Mouse (Mus musculus): Measurements from ENCODE around the gene Gm10644. TPM values are rescaled to one million over a fixed set of nuclear protein-coding genes. Genes with fewer than 3 reads are reported as not detected.

The Gm10644 gene
- polyA plus RNA-seq, 1 experiment from 2014 or later, result 0.85 TPM

GRCm38 (mm10) chr8:83901566-83902485, 53.2 kb downstream of the Gm10644 start:
- H3K4me2 ChIP-seq (replicated peaks; ENCODE audit: low read depth, low read length), result peak overlapping the region; percentile 96
- peak overlapping the region; percentile 93 for H3K9ac ChIP-seq (replicated peaks; ENCODE audit: low read length)
- ATAC-seq (ENCODE audit: low FRiP score, low TSS enrichment), result no peak
- no peaks in the 10 kb centered on the region for H3K27me3 ChIP-seq (ENCODE audit: insufficient read depth, low read length)
- WGBS, result 13% methylated on average over 13 of the region's 14 CpGs
- peak overlapping the region; percentile 28; the same call in 1 of the 2 replicates for H3K27ac ChIP-seq (ENCODE audit: low read length)
- H3K4me3 ChIP-seq (ENCODE audit: low read length), result peak overlapping the region; percentile 94
- H3K4me1 ChIP-seq (ENCODE audit: insufficient read depth, low read length), result peaks cover 46% of the 10 kb centered on the region
- peaks cover 9% of the 10 kb centered on the region; the same call in 1 of the 2 replicates for H3K36me3 ChIP-seq (ENCODE audit: insufficient read depth, low read length)
- no peaks in the 10 kb centered on the region for H3K9me3 ChIP-seq (ENCODE audit: low read length)

- peak overlapping the region; percentile 96 for H3K4me2 ChIP-seq (replicated peaks; ENCODE audit: low read depth, low read length)
- H3K36me3 ChIP-seq (ENCODE audit: insufficient read depth, low read length), result peaks cover 5% of the 10 kb centered on the region; the same call in 1 of the 2 replicates
- no peaks in the 10 kb centered on the region for H3K9me3 ChIP-seq (ENCODE audit: low read length)
- H3K9ac ChIP-seq (replicated peaks; ENCODE audit: low read length), result peak overlapping the region; percentile 93
- H3K27me3 ChIP-seq (ENCODE audit: insufficient read depth, low read length), result no peaks in the 10 kb centered on the region
- H3K4me1 ChIP-seq (ENCODE audit: insufficient read depth, low read length), result peaks cover 46% of the 10 kb centered on the region
- WGBS, result under 1% methylated on average over 27 of the region's 40 CpGs
- peak overlapping the region; percentile 94 for H3K4me3 ChIP-seq (ENCODE audit: low read length)
- no peak for ATAC-seq (ENCODE audit: low FRiP score, low TSS enrichment)
- H3K27ac ChIP-seq (ENCODE audit: low read length), result peak overlapping the region; percentile 97
Observed at GRCm38 (mm10) chr8:83900957-83901270, 54.1 kb downstream of the Gm10644 start.

- Histone ChIP-seq H3K27me3 (ENCODE audit: insufficient read depth, low read length) (0 out of 2 replicates have a peak, but pooled peaks cover under 1% of the 10 kb centered on the region), H3K27ac (ENCODE audit: low read length) (peak overlapping the region; percentile 97), H3K36me3 (ENCODE audit: insufficient read depth, low read length) (0 out of 2 replicates have a peak, but pooled peaks cover under 1% of the 10 kb centered on the region), H3K9me3 (ENCODE audit: low read length) (no peaks in the 10 kb centered on the region), H3K9ac (replicated peaks; ENCODE audit: low read length) (peak overlapping the region; percentile 93), H3K4me3 (ENCODE audit: low read length) (peak overlapping the region; percentile 94), H3K4me2 (replicated peaks; ENCODE audit: low read depth, low read length) (peak overlapping the region; percentile 96), H3K4me1 (ENCODE audit: insufficient read depth, low read length) (peaks cover 46% of the 10 kb centered on the region)
- ATAC-seq (ENCODE audit: low FRiP score, low TSS enrichment), result no peak; the same call in 1 of the 2 replicates
- under 1% methylated on average over 53 of the region's 100 CpGs for WGBS
Observed at GRCm38 (mm10) chr8:83900266-83900956, 54.6 kb downstream of the Gm10644 start.

- H3K4me3 ChIP-seq (ENCODE audit: low read length), result peak within 1 kb of the TSS; percentile 94
- peak within 1 kb of the TSS; percentile 96 for H3K4me2 ChIP-seq (replicated peaks; ENCODE audit: low read depth, low read length)
- H3K36me3 ChIP-seq (ENCODE audit: insufficient read depth, low read length), result no peaks in the 10 kb centered on the region
- ATAC-seq (ENCODE audit: low FRiP score, low TSS enrichment), result peak; percentile 90
- H3K9ac ChIP-seq (replicated peaks; ENCODE audit: low read length), result peak within 1 kb of the TSS; percentile 93
- peaks cover 39% of the 10 kb centered on the region for H3K4me1 ChIP-seq (ENCODE audit: insufficient read depth, low read length)
- peak within 1 kb of the TSS; percentile 97 for H3K27ac ChIP-seq (ENCODE audit: low read length)
- H3K9me3 ChIP-seq (ENCODE audit: low read length), result no peaks in the 10 kb centered on the region
- under 1% methylated on average over 58 of the region's 70 CpGs for WGBS
- peaks cover 8% of the 10 kb centered on the region for H3K27me3 ChIP-seq (ENCODE audit: insufficient read depth, low read length)
Observed at GRCm38 (mm10) chr8:83899363-83900252, 55.4 kb downstream of the Gm10644 start, which contains the start of gene Adgrl1. Gene Adgrl1, plus strand, starts transcription at chr8:83900105.

GRCm38 (mm10) chr8:83898985-83899362, 56.0 kb downstream of the Gm10644 start:
- WGBS, result under 1% methylated on average over 13 of the region's 13 CpGs
- peak; percentile 18 for ATAC-seq (ENCODE audit: low FRiP score, low TSS enrichment)
- H3K9me3 ChIP-seq (ENCODE audit: low read length), result no peaks in the 10 kb centered on the region
- H3K4me2 ChIP-seq (replicated peaks; ENCODE audit: low read depth, low read length), result peak overlapping the region; percentile 96
- H3K9ac ChIP-seq (replicated peaks; ENCODE audit: low read length), result peak overlapping the region; percentile 53; the same call in 1 of the 2 replicates
- peaks cover 33% of the 10 kb centered on the region for H3K4me1 ChIP-seq (ENCODE audit: insufficient read depth, low read length)
- H3K27me3 ChIP-seq (ENCODE audit: insufficient read depth, low read length), result peaks cover 13% of the 10 kb centered on the region
- peak overlapping the region; percentile 94 for H3K4me3 ChIP-seq (ENCODE audit: low read length)
- peak overlapping the region; percentile 97 for H3K27ac ChIP-seq (ENCODE audit: low read length)
- no peaks in the 10 kb centered on the region for H3K36me3 ChIP-seq (ENCODE audit: insufficient read depth, low read length)

GRCm38 (mm10) chr8:83898456-83898855, 56.5 kb downstream of the Gm10644 start:
- peak overlapping the region; percentile 97 for H3K27ac ChIP-seq (ENCODE audit: low read length)
- no peaks in the 10 kb centered on the region for H3K36me3 ChIP-seq (ENCODE audit: insufficient read depth, low read length)
- peak overlapping the region; percentile 94 for H3K4me3 ChIP-seq (ENCODE audit: low read length)
- ATAC-seq (ENCODE audit: low FRiP score, low TSS enrichment), result no peak
- peak overlapping the region; percentile 96 for H3K4me2 ChIP-seq (replicated peaks; ENCODE audit: low read depth, low read length)
- H3K9me3 ChIP-seq (ENCODE audit: low read length), result no peaks in the 10 kb centered on the region
- H3K4me1 ChIP-seq (ENCODE audit: insufficient read depth, low read length), result peaks cover 28% of the 10 kb centered on the region
- peaks cover 13% of the 10 kb centered on the region for H3K27me3 ChIP-seq (ENCODE audit: insufficient read depth, low read length)
- peak overlapping the region; percentile 53; the same call in 1 of the 2 replicates for H3K9ac ChIP-seq (replicated peaks; ENCODE audit: low read length)
- WGBS, result 3% methylated on average over 10 of the region's 10 CpGs

- no peak overlapping the region for H3K27ac ChIP-seq (ENCODE audit: low read length)
- 0 out of 2 replicates have a peak overlapping the region, but pooled peaks have one; percentile 10 for H3K9ac ChIP-seq (replicated peaks; ENCODE audit: low read length)
- peak overlapping the region; percentile 28 for H3K4me3 ChIP-seq (ENCODE audit: low read length)
- peaks cover 16% of the 10 kb centered on the region for H3K4me1 ChIP-seq (ENCODE audit: insufficient read depth, low read length)
- H3K4me2 ChIP-seq (replicated peaks; ENCODE audit: low read depth, low read length), result peak overlapping the region; percentile 56
- ATAC-seq (ENCODE audit: low FRiP score, low TSS enrichment), result no peak
- no peaks in the 10 kb centered on the region for H3K36me3 ChIP-seq (ENCODE audit: insufficient read depth, low read length)
- H3K27me3 ChIP-seq (ENCODE audit: insufficient read depth, low read length), result peaks cover 13% of the 10 kb centered on the region
- H3K9me3 ChIP-seq (ENCODE audit: low read length), result no peaks in the 10 kb centered on the region
- 3% methylated on average over 26 of the region's 26 CpGs for WGBS
Observed at GRCm38 (mm10) chr8:83897211-83897610, 57.8 kb downstream of the Gm10644 start.

GRCm38 (mm10) chr8:83896461-83896860, 58.5 kb downstream of the Gm10644 start:
- no peak for ATAC-seq (ENCODE audit: low FRiP score, low TSS enrichment)

GRCm38 (mm10) chr8:83895894-83896293, 59.1 kb downstream of the Gm10644 start:
- Histone ChIP-seq H3K4me1 (ENCODE audit: insufficient read depth, low read length) (peaks cover 5% of the 10 kb centered on the region; the same call in 1 of the 2 replicates), H3K4me2 (replicated peaks; ENCODE audit: low read depth, low read length) (no peak overlapping the region), H3K9ac (replicated peaks; ENCODE audit: low read length) (no peak overlapping the region), H3K9me3 (ENCODE audit: low read length) (no peaks in the 10 kb centered on the region), H3K4me3 (ENCODE audit: low read length) (no peak overlapping the region), H3K27ac (ENCODE audit: low read length) (no peak overlapping the region), H3K27me3 (ENCODE audit: insufficient read depth, low read length) (peaks cover 13% of the 10 kb centered on the region), H3K36me3 (ENCODE audit: insufficient read depth, low read length) (no peaks in the 10 kb centered on the region)
- 5% methylated on average over 5 of the region's 5 CpGs for WGBS
- ATAC-seq (ENCODE audit: low FRiP score, low TSS enrichment), result no peak

More at GRCm38 (mm10) chr8:83896461-83896860, 58.5 kb downstream of the Gm10644 start:
- no peak overlapping the region for H3K9ac ChIP-seq (replicated peaks; ENCODE audit: low read length)
- WGBS, result 80% methylated on average over 7 of the region's 7 CpGs
- H3K27me3 ChIP-seq (ENCODE audit: insufficient read depth, low read length), result peaks cover 13% of the 10 kb centered on the region
- peaks cover 8% of the 10 kb centered on the region for H3K4me1 ChIP-seq (ENCODE audit: insufficient read depth, low read length)
- H3K4me3 ChIP-seq (ENCODE audit: low read length), result no peak overlapping the region
- no peak overlapping the region for H3K4me2 ChIP-seq (replicated peaks; ENCODE audit: low read depth, low read length)
- H3K36me3 ChIP-seq (ENCODE audit: insufficient read depth, low read length), result no peaks in the 10 kb centered on the region
- H3K9me3 ChIP-seq (ENCODE audit: low read length), result no peaks in the 10 kb centered on the region
- H3K27ac ChIP-seq (ENCODE audit: low read length), result no peak overlapping the region
